Mouse (Mus musculus): Measurements from ENCODE around the gene Sec22b. TPM values are rescaled to one million over a fixed set of nuclear protein-coding genes. Genes with fewer than 3 reads are reported as not detected.
A peak's percentile ranks its signal among the peaks of the same experiment; 100 is the strongest.

The Sec22b gene
- polyA plus RNA-seq, 1 experiment from 2014 or later: 122 TPM

DNA sequence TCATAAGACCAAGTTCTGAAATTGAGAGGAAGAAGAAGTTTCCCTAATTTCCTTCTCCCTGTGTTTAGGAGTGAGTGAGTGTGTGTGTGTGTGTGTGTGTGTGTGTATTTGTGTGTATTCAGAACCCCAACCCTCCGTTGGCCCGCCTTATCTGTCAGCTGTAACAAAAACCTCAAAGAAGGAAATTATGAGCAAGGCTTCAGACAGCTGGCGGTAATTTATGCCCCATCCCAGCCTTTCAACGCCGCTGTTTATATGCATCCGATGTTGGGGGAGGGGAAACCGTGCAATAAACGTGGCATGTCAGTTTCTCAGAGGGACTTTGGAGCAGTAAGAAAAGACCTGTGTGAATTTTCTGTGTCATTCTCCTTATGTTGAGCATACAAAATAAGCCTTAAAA is 24.7 kb upstream of the Sec22b start:
- no peaks in the 10 kb centered on the region for H3K9me3 ChIP-seq
- no peak for DNase-seq (ENCODE audit: low spot score)
- H3K36me3 ChIP-seq (replicated peaks): no peaks in the 10 kb centered on the region
- H3K27ac ChIP-seq (replicated peaks): no peak overlapping the region
- H3K4me3 ChIP-seq: no peak overlapping the region
- WGBS: 46% methylated on average over 8 of the region's 8 CpGs
- H3K27me3 ChIP-seq (replicated peaks; ENCODE audit: low read depth, poor library complexity, severe bottlenecking): no peaks in the 10 kb centered on the region
- H3K4me1 ChIP-seq: peaks cover 12% of the 10 kb centered on the region; the same call in 1 of the 2 replicates

GRCm38 (mm10) chr3:97879222-97879621 is 21.8 kb upstream of the Sec22b start:
- Histone ChIP-seq H3K4me3 (no peak overlapping the region), H3K36me3 (replicated peaks) (no peaks in the 10 kb centered on the region), H3K4me1 (peaks cover 12% of the 10 kb centered on the region; the same call in 1 of the 2 replicates), H3K9me3 (no peaks in the 10 kb centered on the region), H3K27me3 (replicated peaks; ENCODE audit: low read depth, poor library complexity, severe bottlenecking) (no peaks in the 10 kb centered on the region), H3K27ac (replicated peaks) (no peak overlapping the region)
- WGBS: 21% methylated on average over 5 of the region's 5 CpGs
- peak; percentile 83 for DNase-seq (ENCODE audit: low spot score)

- DNase-seq (ENCODE audit: low spot score): no peak
- H3K27ac ChIP-seq (replicated peaks): no peak overlapping the region
- H3K9me3 ChIP-seq: no peaks in the 10 kb centered on the region
- H3K27me3 ChIP-seq (replicated peaks; ENCODE audit: low read depth, poor library complexity, severe bottlenecking): peaks cover 3% of the 10 kb centered on the region; the same call in 1 of the 2 replicates
- H3K4me1 ChIP-seq: peaks cover 1% of the 10 kb centered on the region; the same call in 1 of the 2 replicates
- WGBS: 95% methylated on average over 5 of the region's 5 CpGs
- H3K36me3 ChIP-seq (replicated peaks): no peaks in the 10 kb centered on the region
- H3K4me3 ChIP-seq: no peak overlapping the region
Measured at GRCm38 (mm10) chr3:97881576-97881975, 19.4 kb upstream of the Sec22b start.

DNA sequence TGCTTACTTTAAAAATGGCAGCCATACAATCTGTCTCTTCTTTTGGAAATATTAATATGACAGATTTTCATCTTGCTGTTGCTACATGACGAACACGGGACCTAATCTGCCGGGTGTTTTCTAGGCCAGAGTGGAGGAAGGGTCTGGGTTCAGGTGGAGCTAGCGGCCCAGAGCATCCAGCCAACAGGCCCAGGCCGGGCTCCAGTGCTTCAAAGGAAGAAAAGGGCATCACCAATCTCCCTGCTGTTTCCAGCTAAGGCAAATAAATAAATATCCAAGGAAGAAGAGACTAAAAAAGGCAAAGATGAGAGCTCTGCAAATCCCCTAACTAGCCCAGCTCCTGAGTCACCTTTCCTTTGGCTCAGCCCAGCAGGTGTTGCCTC is 13.2 kb upstream of the Sec22b start:
- Histone ChIP-seq H3K9me3 (no peaks in the 10 kb centered on the region), H3K27ac (replicated peaks) (no peak overlapping the region), H3K36me3 (replicated peaks) (no peaks in the 10 kb centered on the region), H3K4me1 (peaks cover 11% of the 10 kb centered on the region), H3K27me3 (replicated peaks; ENCODE audit: low read depth, poor library complexity, severe bottlenecking) (peaks cover 48% of the 10 kb centered on the region), H3K4me3 (peak overlapping the region; percentile 67)
- DNase-seq (ENCODE audit: low spot score): no peak
- 64% methylated on average over 5 of the region's 5 CpGs for WGBS

- H3K27ac ChIP-seq (replicated peaks): no peak within 1 kb of the TSS; the same call in 1 of the 2 replicates
- H3K9me3 ChIP-seq: no peaks in the 10 kb centered on the region
- WGBS: 2% methylated on average over 44 of the region's 44 CpGs
- H3K36me3 ChIP-seq (replicated peaks): no peaks in the 10 kb centered on the region
- peak; percentile 53 for DNase-seq (ENCODE audit: low spot score)
- peak within 1 kb of the TSS; percentile 67 for H3K4me3 ChIP-seq
- H3K4me1 ChIP-seq: peaks cover 11% of the 10 kb centered on the region
- H3K27me3 ChIP-seq (replicated peaks; ENCODE audit: low read depth, poor library complexity, severe bottlenecking): peaks cover 48% of the 10 kb centered on the region
Measured at GRCm38 (mm10) chr3:97888168-97888901, 12.7 kb upstream of the Sec22b start, which contains the start of gene Pde4dip. Pde4dip (minus strand) TSS chr3:97888707.

GRCm38 (mm10) chr3:97890205-97890604 is 10.8 kb upstream of the Sec22b start:
- peaks cover 48% of the 10 kb centered on the region for H3K27me3 ChIP-seq (replicated peaks; ENCODE audit: low read depth, poor library complexity, severe bottlenecking)
- no peaks in the 10 kb centered on the region for H3K36me3 ChIP-seq (replicated peaks)
- H3K27ac ChIP-seq (replicated peaks): no peak overlapping the region
- no peak for DNase-seq (ENCODE audit: low spot score)
- WGBS: 66% methylated on average over 6 of the region's 6 CpGs
- 0 out of 2 replicates have a peak, but pooled peaks cover 2% of the 10 kb centered on the region for H3K9me3 ChIP-seq
- H3K4me3 ChIP-seq: no peak overlapping the region
- H3K4me1 ChIP-seq: peaks cover 11% of the 10 kb centered on the region

- 47% methylated on average over 6 of the region's 6 CpGs for WGBS
- no peaks in the 10 kb centered on the region for H3K36me3 ChIP-seq (replicated peaks)
- no peak overlapping the region for H3K27ac ChIP-seq (replicated peaks)
- peaks cover 10% of the 10 kb centered on the region for H3K4me1 ChIP-seq
- peak; percentile 54 for DNase-seq (ENCODE audit: low spot score)
- H3K4me3 ChIP-seq: no peak overlapping the region
- peaks cover 15% of the 10 kb centered on the region for H3K27me3 ChIP-seq (replicated peaks; ENCODE audit: low read depth, poor library complexity, severe bottlenecking)
- 0 out of 2 replicates have a peak, but pooled peaks cover 2% of the 10 kb centered on the region for H3K9me3 ChIP-seq
Measured at GRCm38 (mm10) chr3:97894695-97895094, 6.3 kb upstream of the Sec22b start.

- no peaks in the 10 kb centered on the region for H3K36me3 ChIP-seq (replicated peaks)
- H3K27me3 ChIP-seq (replicated peaks; ENCODE audit: low read depth, poor library complexity, severe bottlenecking): no peaks in the 10 kb centered on the region
- WGBS: 26% methylated on average over 3 of the region's 3 CpGs
- no peak for DNase-seq (ENCODE audit: low spot score)
- H3K9me3 ChIP-seq: 0 out of 2 replicates have a peak, but pooled peaks cover 2% of the 10 kb centered on the region
- H3K4me1 ChIP-seq: peaks cover 30% of the 10 kb centered on the region
- H3K27ac ChIP-seq (replicated peaks): no peak overlapping the region
- H3K4me3 ChIP-seq: no peak overlapping the region
Measured at GRCm38 (mm10) chr3:97898381-97898780, 2.6 kb upstream of the Sec22b start.

DNA sequence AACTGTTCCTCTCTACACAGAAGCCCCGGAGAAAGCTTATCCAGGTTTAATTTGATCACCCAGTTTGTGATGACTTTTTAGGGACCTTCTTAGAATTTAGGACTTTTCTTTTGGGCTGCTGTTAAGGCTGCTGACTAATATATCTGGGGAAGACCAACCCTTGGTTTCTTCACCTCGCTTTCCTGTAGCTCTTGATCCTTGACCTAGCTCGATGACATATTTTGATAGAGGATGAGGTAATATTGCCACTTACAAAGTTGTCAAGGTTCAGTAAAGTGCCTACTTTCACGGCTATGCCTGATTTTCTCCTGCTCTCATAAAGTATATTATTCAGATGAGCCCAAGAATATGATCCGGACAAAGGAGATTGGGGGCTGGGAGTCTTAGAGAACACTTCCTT is 596 bp downstream of the Sec22b start:
- Histone ChIP-seq H3K27ac (replicated peaks) (peak overlapping the region; percentile 88), H3K36me3 (replicated peaks) (no peaks in the 10 kb centered on the region), H3K9me3 (no peaks in the 10 kb centered on the region), H3K4me1 (peaks cover 36% of the 10 kb centered on the region), H3K4me3 (peak overlapping the region; percentile 96), H3K27me3 (replicated peaks; ENCODE audit: low read depth, poor library complexity, severe bottlenecking) (no peaks in the 10 kb centered on the region)
- WGBS: 23% methylated on average over 5 of the region's 5 CpGs
- no peak for DNase-seq (ENCODE audit: low spot score)

GRCm38 (mm10) chr3:97909737-97910136 is 8.7 kb downstream of the Sec22b start:
- Histone ChIP-seq H3K9me3 (no peaks in the 10 kb centered on the region), H3K4me3 (no peak overlapping the region), H3K27me3 (replicated peaks; ENCODE audit: low read depth, poor library complexity, severe bottlenecking) (no peaks in the 10 kb centered on the region), H3K36me3 (replicated peaks) (peaks cover 48% of the 10 kb centered on the region), H3K27ac (replicated peaks) (no peak overlapping the region), H3K4me1 (no peaks in the 10 kb centered on the region)
- DNase-seq (ENCODE audit: low spot score): no peak
- WGBS: 72% methylated on average over 2 of the region's 2 CpGs

GRCm38 (mm10) chr3:97911093-97911492 is 10.1 kb downstream of the Sec22b start:
- WGBS: 91% methylated on average over 7 of the region's 7 CpGs

GRCm38 (mm10) chr3:97915081-97915480 is 14.1 kb downstream of the Sec22b start:
- no peak for DNase-seq (ENCODE audit: low spot score)
- Histone ChIP-seq H3K4me3 (no peak overlapping the region), H3K36me3 (replicated peaks) (peaks cover 77% of the 10 kb centered on the region), H3K27ac (replicated peaks) (no peak overlapping the region), H3K4me1 (no peaks in the 10 kb centered on the region), H3K27me3 (replicated peaks; ENCODE audit: low read depth, poor library complexity, severe bottlenecking) (no peaks in the 10 kb centered on the region), H3K9me3 (no peaks in the 10 kb centered on the region)
- WGBS: 86% methylated on average over 4 of the region's 4 CpGs

More at GRCm38 (mm10) chr3:97911093-97911492, 10.1 kb downstream of the Sec22b start:
- no peaks in the 10 kb centered on the region for H3K9me3 ChIP-seq
- no peak overlapping the region for H3K27ac ChIP-seq (replicated peaks)
- H3K36me3 ChIP-seq (replicated peaks): peaks cover 60% of the 10 kb centered on the region
- H3K4me1 ChIP-seq: no peaks in the 10 kb centered on the region
- H3K27me3 ChIP-seq (replicated peaks; ENCODE audit: low read depth, poor library complexity, severe bottlenecking): no peaks in the 10 kb centered on the region
- DNase-seq (ENCODE audit: low spot score): no peak
- H3K4me3 ChIP-seq: no peak overlapping the region

DNA sequence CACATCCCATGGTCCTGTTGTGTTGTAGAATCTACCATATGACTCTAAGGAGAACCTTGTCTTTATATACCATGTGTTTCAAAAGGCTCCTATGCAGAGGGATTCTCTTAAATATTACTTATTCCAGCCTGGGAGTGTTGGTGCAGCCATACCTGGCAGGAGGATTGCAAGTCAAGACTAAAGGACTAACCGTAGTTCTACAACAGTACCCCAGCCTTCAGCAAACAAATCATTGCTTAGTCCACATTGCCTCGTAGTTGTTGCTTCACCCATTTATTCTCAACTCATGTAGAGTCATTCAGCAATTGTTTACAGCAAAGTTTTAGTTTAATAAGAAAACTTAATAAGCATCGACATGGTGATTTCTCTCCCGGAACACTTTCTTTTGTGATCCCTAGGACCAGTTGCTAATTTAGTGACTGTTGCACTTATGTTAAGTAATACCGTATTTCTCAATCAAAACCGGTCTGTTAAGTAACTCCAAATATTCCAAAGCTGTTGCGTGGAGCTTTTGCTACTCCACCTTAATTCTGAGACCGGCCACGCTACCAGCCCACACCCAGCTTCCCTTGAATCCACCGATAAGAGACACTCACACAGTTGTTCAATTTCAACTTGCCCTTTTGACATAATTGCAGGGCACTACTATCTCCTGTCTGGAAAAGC is 18.0 kb downstream of the Sec22b start:
- no peaks in the 10 kb centered on the region for H3K9me3 ChIP-seq
- no peak overlapping the region for H3K4me3 ChIP-seq
- H3K36me3 ChIP-seq (replicated peaks): peaks cover 89% of the 10 kb centered on the region
- no peaks in the 10 kb centered on the region for H3K4me1 ChIP-seq
- no peak for DNase-seq (ENCODE audit: low spot score)
- WGBS: 96% methylated on average over 10 of the region's 10 CpGs
- H3K27me3 ChIP-seq (replicated peaks; ENCODE audit: low read depth, poor library complexity, severe bottlenecking): no peaks in the 10 kb centered on the region
- no peak overlapping the region for H3K27ac ChIP-seq (replicated peaks)
